Mouse (Mus musculus) cortical plate, adult 2 months (tissue): ENCODE measurements around the gene Rundc3a. TPM values are rescaled to one million over a fixed set of nuclear protein-coding genes. Genes with fewer than 3 reads are reported as not detected.
A peak's percentile ranks its signal among the peaks of the same experiment; 100 is the strongest.

ENCODE experiments used
- H3K27ac ChIP-seq: fragments of 200-500 bp; 2 replicates; pipeline ENCODE4 v1.5.1; 2012; ENCODE audit warnings: low read length, control low read depth, inconsistent platforms; ENCODE audit not compliant: insufficient read depth
- H3K4me1 ChIP-seq: fragments of 200-500 bp; 2 replicates; pipeline ENCODE4 v1.6.1; 2011; ENCODE audit warnings: low read length; ENCODE audit not compliant: control insufficient read depth, insufficient read depth
- H3K4me3 ChIP-seq: fragments of 200-500 bp; 2 replicates; pipeline ENCODE4 v1.5.1; 2011; ENCODE audit warnings: mild to moderate bottlenecking, low read length, control low read depth; ENCODE audit not compliant: insufficient read depth
- CTCF ChIP-seq: fragments of 200-500 bp; IDR thresholded peaks from 2 replicates; pipeline ENCODE4 v1.5.1; 2011; ENCODE audit warnings: mild to moderate bottlenecking, control low read depth, low read length; ENCODE audit not compliant: insufficient read depth; ENCODE audit errors: extremely low read depth
- POLR2A ChIP-seq: fragments of 200-500 bp; IDR thresholded peaks from 2 replicates; pipeline ENCODE4 v1.6.1; 2011; ENCODE audit warnings: mild to moderate bottlenecking, low read length, control low read depth; ENCODE audit not compliant: insufficient read depth; ENCODE audit errors: extremely low read depth
- polyA plus RNA-seq: library from polyadenylated mRNA; depleted of rRNA; stranded (reverse); fragments of >200 nt; gene quantifications from 2 replicates; pipeline ENCODE4 v1.2.3, GENCODE M21; 2012

The Rundc3a gene
- polyA plus RNA-seq, 1 experiment = 511 TPM

DNA sequence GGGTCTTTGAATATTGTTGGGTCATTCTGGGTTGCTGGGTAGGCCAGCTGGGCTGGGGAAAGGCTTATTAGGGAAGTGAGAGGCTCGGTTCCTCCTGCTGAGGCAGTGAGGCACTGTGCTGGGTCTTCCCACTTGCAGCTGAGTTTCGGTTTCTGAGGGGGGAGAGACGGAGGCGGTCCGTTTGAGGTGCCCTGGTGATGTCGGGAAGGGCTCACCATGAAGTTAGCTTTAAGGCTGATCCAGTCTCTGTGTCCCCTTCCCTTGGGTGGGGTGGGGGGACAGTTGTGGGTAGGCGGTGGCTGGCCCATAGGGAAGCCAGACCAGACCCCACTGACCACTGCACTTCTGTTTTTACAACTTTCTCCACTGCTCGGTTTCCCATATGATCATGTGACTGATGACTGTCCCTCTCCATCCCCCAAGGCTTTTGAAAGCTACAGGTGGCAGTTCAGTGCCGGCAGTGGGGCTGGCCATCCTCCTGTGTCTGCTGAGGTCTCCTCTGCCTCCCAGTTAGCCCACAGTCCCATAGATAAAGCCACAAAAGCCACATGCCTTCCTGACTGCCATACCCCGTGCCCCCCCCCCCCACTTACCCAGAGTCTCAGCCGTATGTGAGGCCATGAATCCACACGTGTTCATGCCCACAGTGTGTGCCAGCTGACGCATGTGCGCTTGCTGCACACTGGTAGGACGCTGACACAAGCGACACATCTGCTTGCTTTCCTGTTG is 39.1 kb downstream of the Rundc3a start:
- no peak overlapping the region for H3K27ac ChIP-seq
- TF ChIP-seq CTCF (no peak), POLR2A (no peak)
- peaks cover 8% of the 10 kb centered on the region for H3K4me1 ChIP-seq
- H3K4me3 ChIP-seq = no peak overlapping the region

- peaks cover 8% of the 10 kb centered on the region for H3K4me1 ChIP-seq
- H3K27ac ChIP-seq = no peak overlapping the region
- no peak for TF ChIP-seq CTCF
- TF ChIP-seq POLR2A = no peak
- H3K4me3 ChIP-seq = no peak overlapping the region
Observed at GRCm38 (mm10) chr11:102432896-102433295, 39.7 kb downstream of the Rundc3a start.

GRCm38 (mm10) chr11:102433866-102434265 is 40.7 kb downstream of the Rundc3a start:
- TF ChIP-seq POLR2A = no peak
- TF ChIP-seq CTCF = no peak
- no peak overlapping the region for H3K4me3 ChIP-seq
- peaks cover 8% of the 10 kb centered on the region for H3K4me1 ChIP-seq
- no peak overlapping the region for H3K27ac ChIP-seq

DNA sequence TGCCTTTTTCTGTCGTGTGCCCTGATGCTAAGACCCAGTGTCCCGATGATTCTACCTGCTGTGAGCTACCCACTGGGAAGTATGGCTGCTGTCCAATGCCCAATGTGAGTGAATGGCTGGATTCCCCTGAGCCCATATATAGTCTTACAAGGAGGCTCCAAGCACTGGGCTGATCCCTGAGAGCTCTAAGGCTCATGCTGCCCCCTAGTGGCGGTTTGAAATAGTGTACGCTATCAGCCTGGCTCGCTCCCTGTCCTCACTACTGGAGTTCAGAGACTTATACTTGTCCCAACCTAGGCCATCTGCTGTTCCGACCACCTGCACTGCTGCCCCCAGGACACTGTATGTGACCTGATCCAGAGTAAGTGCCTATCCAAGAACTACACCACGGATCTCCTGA is 41.2 kb downstream of the Rundc3a start:
- Histone ChIP-seq H3K4me1 (peaks cover 11% of the 10 kb centered on the region), H3K27ac (no peak overlapping the region)

DNA sequence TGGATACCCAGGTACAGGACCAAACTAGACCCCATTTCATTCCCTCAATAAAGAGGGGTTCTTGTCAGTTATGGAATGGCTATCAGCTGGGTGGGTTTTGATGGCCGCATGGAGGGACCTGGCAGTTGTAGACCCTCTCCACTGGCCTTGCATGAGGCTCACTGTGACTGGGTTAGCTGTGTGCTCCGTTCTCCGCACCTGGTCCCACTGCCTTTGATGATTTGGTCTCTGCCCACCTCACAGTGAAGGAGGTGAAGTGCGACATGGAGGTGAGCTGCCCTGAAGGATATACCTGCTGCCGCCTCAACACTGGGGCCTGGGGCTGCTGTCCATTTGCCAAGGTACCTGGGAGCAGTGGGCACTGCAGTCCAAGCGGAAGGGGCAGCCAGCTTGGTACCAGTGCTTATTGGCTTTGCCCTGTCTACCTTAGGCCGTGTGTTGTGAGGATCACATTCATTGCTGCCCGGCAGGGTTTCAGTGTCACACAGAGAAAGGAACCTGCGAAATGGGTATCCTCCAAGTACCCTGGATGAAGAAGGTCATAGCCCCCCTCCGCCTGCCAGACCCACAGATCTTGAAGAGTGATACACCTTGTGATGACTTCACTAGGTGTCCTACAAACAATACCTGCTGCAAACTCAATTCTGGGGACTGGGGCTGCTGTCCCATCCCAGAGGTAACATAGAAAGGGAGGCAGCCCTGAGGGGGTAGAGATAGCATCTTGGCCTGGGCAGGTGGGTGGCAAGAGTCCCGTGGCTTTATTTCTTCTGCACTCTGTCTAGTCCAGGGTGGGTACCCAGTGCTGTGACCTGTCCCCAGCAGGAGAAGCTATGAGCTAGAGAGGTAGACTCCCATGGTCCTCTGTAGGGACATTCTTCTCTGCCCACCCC is 41.9 kb downstream of the Rundc3a start:
- no peak for TF ChIP-seq POLR2A
- no peak for TF ChIP-seq CTCF
- peaks cover 11% of the 10 kb centered on the region for H3K4me1 ChIP-seq

More for the DNA sequence above, 41.2 kb downstream of the Rundc3a start:
- TF ChIP-seq CTCF (peak; percentile 90), POLR2A (0 out of 2 replicates have a peak, but pooled peaks have one; percentile 8)
- H3K4me3 ChIP-seq = no peak overlapping the region

GRCm38 (mm10) chr11:102435754-102436470 is 42.7 kb downstream of the Rundc3a start:
- Histone ChIP-seq H3K27ac (no peak overlapping the region), H3K4me1 (peaks cover 11% of the 10 kb centered on the region), H3K4me3 (no peak overlapping the region)
- no peak for TF ChIP-seq CTCF
- TF ChIP-seq POLR2A = no peak

More for the DNA sequence above, 41.9 kb downstream of the Rundc3a start:
- H3K4me3 ChIP-seq = no peak overlapping the region
- no peak overlapping the region for H3K27ac ChIP-seq

GRCm38 (mm10) chr11:102436471-102436790 is 43.2 kb downstream of the Rundc3a start:
- Histone ChIP-seq H3K4me1 (peaks cover 10% of the 10 kb centered on the region), H3K4me3 (no peak overlapping the region), H3K27ac (no peak overlapping the region)
- TF ChIP-seq CTCF = no peak
- no peak for TF ChIP-seq POLR2A

- peak overlapping the region; percentile 96 for H3K27ac ChIP-seq
- peaks cover 10% of the 10 kb centered on the region for H3K4me1 ChIP-seq
- TF ChIP-seq CTCF (no peak), POLR2A (0 out of 2 replicates have a peak, but pooled peaks have one; percentile 6)
Observed at GRCm38 (mm10) chr11:102437120-102438061, 44.2 kb downstream of the Rundc3a start.

More at GRCm38 (mm10) chr11:102437120-102438061, 44.2 kb downstream of the Rundc3a start:
- H3K4me3 ChIP-seq = peak overlapping the region; percentile 32
